Mouse (Mus musculus) spleen, postnatal 14 days (tissue): Measurements from ENCODE around the gene Ncan.
A peak's percentile ranks its signal among the peaks of the same experiment; 100 is the strongest.

ENCODE experiments used
- DNase-seq, 2 experiments: peaks; one replicate each; pipeline ENCODE4 v3.0.0; 2021 to 2022; ENCODE audit warnings: low spot score in 2 of 2

The Ncan gene

DNA sequence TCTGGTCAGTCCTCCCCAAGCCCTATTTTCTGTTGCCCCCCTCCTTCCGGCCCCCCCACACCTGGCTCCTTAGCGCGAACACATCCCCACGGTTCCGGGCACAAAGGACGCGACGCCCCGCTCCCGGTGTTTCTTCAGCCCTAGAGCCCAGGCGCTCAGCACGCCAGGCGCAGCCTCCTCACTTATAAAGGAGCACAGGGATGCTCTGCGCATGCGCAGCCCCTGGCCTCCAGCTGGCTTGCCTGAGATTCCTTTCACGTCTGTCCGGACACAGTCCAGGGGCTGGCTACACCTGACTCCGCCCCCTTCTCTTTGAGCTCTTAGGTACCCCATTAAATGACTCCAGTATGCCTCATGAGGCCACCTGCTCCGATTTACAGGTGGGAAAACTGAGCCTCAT lies at the start of gene Ncan:
TSS of gene Ncan (minus strand) at position 207 of the 400 bp plus-strand sequence.
- no peak for DNase-seq

- no peak for DNase-seq
Measured at GRCm38 (mm10) chr8:70170116-70170515, 49.4 kb upstream of the Ncan start.

DNA sequence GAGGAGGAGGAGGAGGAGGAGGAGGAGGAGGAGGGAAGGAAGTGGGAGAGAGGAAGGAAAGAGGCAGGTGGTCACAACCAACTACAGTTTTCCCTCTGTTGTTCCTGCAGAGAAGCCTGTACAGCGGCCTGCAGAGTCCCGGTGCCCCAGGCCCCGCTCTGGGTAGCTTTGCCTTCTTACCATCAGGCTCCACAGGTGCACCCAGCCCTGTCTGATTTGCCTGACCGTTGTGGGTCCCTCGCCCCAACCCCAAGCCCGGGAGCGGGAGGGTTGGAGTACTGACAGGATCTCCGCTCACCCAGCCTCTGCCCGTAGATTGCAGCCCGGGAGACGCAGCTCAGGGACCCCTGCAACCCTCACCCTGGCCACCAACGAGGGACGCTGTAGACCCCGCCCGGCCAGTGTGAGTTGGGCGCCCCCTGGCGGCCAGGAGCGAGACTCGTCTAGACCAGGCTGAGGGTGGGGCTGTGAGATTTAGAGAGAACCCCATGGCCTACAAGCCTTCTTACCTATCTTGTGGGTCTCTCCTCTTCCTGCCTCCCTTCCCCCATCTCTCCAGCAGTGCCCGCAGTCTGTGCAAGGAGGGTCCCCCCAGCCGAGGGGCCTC lies 45.9 kb upstream of the Ncan start:
- DNase-seq = peak; percentile 47 to 75

DNA sequence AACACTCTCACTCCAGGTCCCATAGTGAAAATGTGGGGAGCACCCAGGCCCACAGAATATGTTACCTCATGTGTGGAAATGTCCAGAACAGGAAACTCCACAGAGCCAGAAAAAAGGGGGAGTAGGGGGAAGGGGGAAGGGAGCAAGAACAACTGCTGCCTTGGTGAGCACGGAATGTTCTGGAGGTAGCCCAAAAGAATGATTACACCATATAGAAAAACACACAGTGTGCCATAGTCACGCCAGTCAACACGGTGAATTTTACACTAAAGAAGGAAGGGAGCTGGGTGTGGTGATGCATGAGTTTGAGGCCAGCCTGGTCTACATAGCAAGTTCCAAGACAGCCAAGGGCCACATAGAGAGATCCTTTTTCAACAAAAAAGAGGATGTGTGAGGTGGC lies 42.6 kb upstream of the Ncan start:
- DNase-seq = no peak

DNA sequence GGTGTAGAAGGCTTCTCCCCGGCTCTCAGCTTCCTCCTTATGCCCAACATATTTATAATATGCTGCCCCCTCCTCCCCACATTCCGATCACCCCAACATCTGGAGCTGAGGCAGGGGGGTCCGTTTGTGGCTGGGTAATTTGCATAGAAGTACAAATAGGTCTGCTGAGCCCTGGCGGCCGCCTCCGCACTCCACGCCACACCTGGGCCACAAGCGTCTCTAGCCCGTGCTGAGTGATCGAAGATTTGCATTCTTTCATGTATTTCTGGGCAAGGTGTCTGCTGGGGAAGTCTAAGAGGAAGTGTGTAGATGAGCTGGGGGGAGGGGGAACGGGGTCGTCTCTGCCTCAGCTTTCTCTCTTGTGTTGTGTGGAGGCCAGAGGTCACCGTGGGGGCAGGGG lies 39.3 kb upstream of the Ncan start:
- DNase-seq = peak in 1 of 2 experiments; percentile 39

- no peak for DNase-seq
Measured at GRCm38 (mm10) chr8:70159211-70159610, 38.5 kb upstream of the Ncan start.

DNA sequence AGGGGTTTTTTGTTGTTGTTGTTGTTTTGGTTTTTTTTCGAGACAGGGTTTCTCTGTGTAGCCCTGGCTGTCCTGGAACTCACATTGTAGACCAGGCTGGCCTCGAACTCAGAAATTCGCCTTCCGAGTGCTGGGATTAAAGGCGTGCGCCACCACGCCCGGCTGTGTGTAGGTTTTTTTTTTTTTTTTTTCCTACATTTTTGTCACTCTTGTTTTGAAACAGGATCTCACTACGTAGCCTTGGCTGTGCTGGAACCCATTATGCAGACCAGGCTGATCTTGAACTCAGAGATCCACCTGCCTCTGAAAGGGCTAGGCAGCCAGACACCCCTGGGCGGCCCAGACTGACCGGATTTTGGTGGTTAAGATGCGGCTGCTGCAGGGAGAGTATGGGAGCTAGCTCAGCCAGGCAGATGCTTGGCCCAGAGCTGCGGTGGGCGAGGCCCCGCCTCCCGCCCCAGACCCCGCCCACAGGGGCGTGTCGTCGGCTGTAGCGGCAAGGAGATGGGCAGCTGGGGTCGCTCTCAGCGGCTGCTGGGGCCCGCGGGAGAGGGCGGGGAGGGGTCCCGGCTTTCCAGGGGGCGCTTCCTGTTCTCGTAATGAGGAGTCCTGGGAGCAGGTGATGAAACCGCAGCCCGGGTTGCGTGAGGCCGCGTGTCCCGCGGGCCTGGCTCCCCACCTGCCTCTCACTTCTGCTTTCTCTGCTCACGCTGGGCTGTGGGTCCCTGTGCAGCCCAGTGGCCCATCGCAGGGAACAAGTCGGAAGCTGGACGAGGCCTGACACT lies 37.6 kb upstream of the Ncan start:
- DNase-seq = peak; percentile 52 to 71

DNA sequence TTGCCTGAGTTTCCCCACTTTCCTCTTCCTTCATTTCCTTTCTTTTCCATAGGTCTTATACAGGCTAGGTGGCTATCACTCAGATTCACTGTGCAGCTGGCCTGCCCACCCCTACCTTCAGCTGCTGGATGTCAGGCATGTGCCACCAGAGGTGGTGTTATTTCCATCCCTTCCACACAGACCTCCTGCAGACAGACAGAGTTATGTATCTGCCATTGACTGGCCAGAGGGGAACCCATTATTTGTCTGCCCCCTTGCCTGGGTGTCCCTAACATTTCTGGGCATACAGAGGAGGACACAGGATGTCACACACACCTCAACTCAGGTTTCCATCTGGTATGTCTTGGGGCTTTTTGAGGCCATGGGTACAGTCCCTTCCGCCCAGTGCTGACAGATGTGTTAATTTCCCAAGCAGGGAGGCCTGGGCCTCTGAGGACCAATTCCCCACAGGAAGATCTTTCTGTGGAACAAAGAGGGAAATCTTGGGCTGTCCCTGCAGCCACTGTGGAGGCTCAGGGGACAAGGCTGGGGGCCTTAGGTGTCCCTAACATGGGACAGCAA lies 36.6 kb upstream of the Ncan start:
- no peak for DNase-seq

- peak; percentile 59 to 66 for DNase-seq
Measured at GRCm38 (mm10) chr8:70152537-70153257, 32.0 kb upstream of the Ncan start.

DNA sequence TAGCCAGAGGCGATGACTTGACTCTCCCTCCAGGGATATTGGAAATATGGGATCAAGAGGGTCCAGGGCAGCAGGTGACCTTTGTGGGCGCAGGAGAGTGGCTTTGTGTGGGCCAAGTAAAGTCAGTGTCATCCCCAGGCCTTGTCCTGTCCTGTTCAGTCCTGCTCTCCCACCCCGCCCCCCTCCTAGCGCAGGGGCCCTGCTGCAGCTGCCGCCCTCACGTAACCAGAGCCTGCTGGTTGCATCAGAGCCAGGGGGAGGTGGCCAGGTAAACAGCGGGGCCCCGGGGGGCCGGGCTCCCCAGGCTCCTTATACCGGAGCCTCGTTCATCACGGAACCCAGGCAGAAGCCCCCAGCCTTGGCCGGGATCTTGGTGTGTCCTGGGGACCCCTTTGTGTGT lies 29.5 kb upstream of the Ncan start:
- no peak for DNase-seq

- DNase-seq = no peak
Measured at GRCm38 (mm10) chr8:70147678-70148607, 27.3 kb upstream of the Ncan start.

GRCm38 (mm10) chr8:70139981-70140380 lies 19.3 kb upstream of the Ncan start:
- no peak for DNase-seq

GRCm38 (mm10) chr8:70139026-70139857 lies 18.6 kb upstream of the Ncan start, which contains the start of the genes Rfxank, Borcs8 and Mef2b:
Gene Rfxank (minus strand): TSS chr8:70139154.
Gene Borcs8 (plus strand): TSS chr8:70139499.
Gene Mef2b (plus strand): TSS chr8:70139711.
- DNase-seq = peak; percentile 97 to 98

DNA sequence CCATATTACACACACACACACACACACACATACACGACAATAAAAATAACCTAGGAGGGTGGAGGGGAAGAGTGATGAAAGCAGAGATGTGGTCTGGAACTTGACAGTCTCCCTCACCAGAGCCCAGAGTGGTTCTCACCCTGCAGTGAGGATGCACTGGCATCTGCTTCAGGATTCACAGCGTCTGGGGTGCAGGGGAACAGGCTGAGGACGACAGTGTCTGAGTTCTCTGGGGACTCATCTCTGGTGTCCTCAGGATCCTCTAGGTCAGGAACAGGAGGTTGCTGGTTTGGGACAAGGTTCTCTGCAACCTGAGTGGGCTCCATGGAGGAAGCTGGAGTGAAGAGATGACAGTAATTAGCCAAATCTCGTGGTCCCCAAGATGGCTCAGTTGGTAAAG lies 17.2 kb upstream of the Ncan start:
- no peak for DNase-seq

- DNase-seq = no peak
Measured at GRCm38 (mm10) chr8:70136591-70136990, 15.9 kb upstream of the Ncan start.

GRCm38 (mm10) chr8:70134931-70135330 lies 14.3 kb upstream of the Ncan start:
- no peak for DNase-seq

DNA sequence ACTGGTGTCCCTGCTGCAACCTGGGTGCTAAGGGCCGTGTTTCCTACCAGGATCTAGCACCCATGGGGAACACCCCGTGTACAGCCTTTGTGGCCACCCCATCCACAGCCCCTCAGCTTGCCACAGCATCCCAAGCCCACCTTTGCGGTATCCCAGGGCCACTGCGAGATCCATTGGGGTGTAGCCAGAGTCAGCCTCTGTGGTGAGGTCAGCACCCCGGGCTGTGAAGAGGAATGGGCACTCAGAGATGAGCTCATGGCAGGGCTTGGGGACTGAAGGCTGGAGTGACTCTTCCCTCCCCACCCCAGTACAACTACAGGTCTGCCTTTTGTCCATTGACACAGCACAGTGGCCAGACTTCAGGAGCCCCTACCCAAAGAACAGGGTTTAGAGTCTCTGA lies 13.4 kb upstream of the Ncan start:
- no peak for DNase-seq

- DNase-seq = peak; percentile 64 to 76
Measured at GRCm38 (mm10) chr8:70131166-70131883, 10.7 kb upstream of the Ncan start, which contains the start of gene Nr2c2ap. Gene Nr2c2ap (plus strand): TSS chr8:70131333.

DNA sequence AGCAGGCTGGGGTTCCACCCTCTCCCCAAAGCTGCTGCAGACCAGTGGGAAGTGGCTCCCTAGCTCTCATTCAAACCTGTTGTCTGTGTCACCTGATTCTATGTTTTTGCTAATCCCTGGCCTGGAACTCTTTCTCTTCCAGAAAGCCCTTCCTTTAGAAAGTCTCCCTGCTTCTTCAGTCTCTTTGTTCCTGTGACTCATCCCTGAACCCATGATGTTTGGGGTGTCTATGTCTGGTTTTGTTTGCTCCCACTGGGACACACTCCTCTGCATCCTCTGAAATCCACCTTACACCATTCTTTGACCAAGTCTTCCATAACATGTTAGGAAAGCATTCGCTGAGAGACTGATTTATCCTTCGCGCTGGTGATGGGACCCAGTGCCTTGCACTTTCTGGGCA lies 9.4 kb upstream of the Ncan start:
- no peak for DNase-seq
